15 mouse cellular contexts compared by ENCODE assay signal in the genomic region with DNA sequence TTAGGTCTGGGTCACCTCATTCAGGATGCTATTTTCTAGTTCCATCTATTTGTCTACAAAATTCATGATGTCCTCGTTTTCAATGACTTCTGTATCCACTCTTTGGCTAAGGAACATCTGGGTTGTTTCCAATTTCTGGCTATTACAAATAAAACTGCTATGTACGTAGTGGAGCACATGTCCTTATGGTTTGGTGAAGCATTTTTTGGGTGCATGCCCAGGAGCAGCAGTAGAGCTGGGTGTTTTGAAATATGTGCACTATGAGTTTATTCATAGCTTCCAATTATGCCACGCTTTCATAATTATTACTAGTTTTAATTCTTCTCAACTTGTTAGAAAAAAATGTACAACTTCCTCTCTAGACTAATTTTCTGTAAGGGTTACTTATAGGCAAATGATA.
DNase-seq lines count a peak whose midpoint lies in the region; ATAC-seq and TF ChIP-seq lines count a peak whose summit lies in the region.
"Had no signal": no experiment of that assay in that cellular context is flagged by ENCODE, and none has a peak within 500 bp of the region (broad histone marks: within the 10 kb centered on the region; RNA-seq: fewer than 3 reads in every experiment).

No protein-coding gene starts in this region.

- no peak overlapping the region for H3K4me3 ChIP-seq in cerebellum, adult 2 months (replicated peaks; ENCODE audit: insufficient read depth, low read depth, low read length)
- H3K4me3 ChIP-seq in layer of hippocampus, adult 2 months: no peak overlapping the region
- H3K4me3 ChIP-seq: gastrocnemius, adult 2 months; midbrain, embryonic 12.5 days had no signal

- TF ChIP-seq POLR2A in cerebellum, adult 2 months (IDR thresholded peaks at IDR 0.05; ENCODE audit: borderline replicate concordance, insufficient read depth, low read length): no peak

- no peaks in the 10 kb centered on the region; the same call in 1 of the 2 replicates for H3K4me1 ChIP-seq in cerebellum, adult 2 months (ENCODE audit: control insufficient read depth, insufficient read depth, low read length)
- H3K4me1 ChIP-seq: midbrain, embryonic 12.5 days had no signal

- no peaks in the 10 kb centered on the region for H3K27me3 ChIP-seq in cerebellum, adult 2 months (ENCODE audit: control insufficient read depth, insufficient read depth, low read length)
- H3K27me3 ChIP-seq: midbrain, embryonic 12.5 days had no signal

- TF ChIP-seq CTCF in cerebellum, adult 2 months (IDR thresholded peaks at IDR 0.05; ENCODE audit: borderline replicate concordance, insufficient read depth, low read depth, low read length): no peak
- TF ChIP-seq CTCF in layer of hippocampus, adult 2 months (conservative IDR thresholded peaks at IDR 0.05): no peak

- intact Hi-C loops in left cerebral cortex, postnatal 25 days (cut with DNase I): no loop called here

- peak overlapping the region; percentile 51; the same call in 1 of the 2 replicates for H3K27ac ChIP-seq in cerebellum, adult 2 months (ENCODE audit: insufficient read depth, low read length)
- H3K27ac ChIP-seq in layer of hippocampus, adult 2 months: no peak overlapping the region
- H3K27ac ChIP-seq: gastrocnemius, adult 2 months; midbrain, embryonic 12.5 days had no signal

- ATAC-seq in megakaryocyte-erythroid progenitor cell, adult 5-6 weeks (replicated peaks; ENCODE audit: low FRiP score, low TSS enrichment, poor library complexity, severe bottlenecking): no peak
- ATAC-seq: intestine, postnatal 0 days had no signal

- 7% methylated on average over 3 of the region's 3 CpGs for WGBS in cerebellum, adult 2 months

- DNase-seq in left cerebral cortex, postnatal 25 days (ENCODE audit: low spot score in 2 of 2): peak; percentile 33 to 44
- DNase-seq in left cerebral cortex, adult 9 months (ENCODE audit: low spot score in 2 of 2): no peak
- DNase-seq in adipocyte (ENCODE audit: low spot score): peak; percentile 83
- peak; percentile 69 to 93 for DNase-seq in cerebellum, adult 2 months
- DNase-seq in layer of hippocampus, adult 2 months (ENCODE audit: low spot score in 2 of 2): peak; percentile 59 to 77
- DNase-seq in adrenal gland, postnatal 36 days: no peak
- DNase-seq in embryo, embryonic 11 days: no peak
- DNase-seq: adrenal gland, postnatal 10 days; gastrocnemius, adult 2 months; kidney, postnatal 4 days; lung, postnatal 10 days; spleen, adult 18-20 months had no signal

Comparison
In these comparisons a context has a peak if more than half of its experiments do, and no peak if none do; other contexts are left out.
1. DNase-seq: peak in left cerebral cortex, postnatal 25 days (2 of 2), adipocyte (single experiment), cerebellum, adult 2 months (2 of 2) and layer of hippocampus, adult 2 months (2 of 2); none in left cerebral cortex, adult 9 months (0 of 2), adrenal gland, postnatal 36 days (0 of 2) and embryo, embryonic 11 days (single experiment).